Mouse (Mus musculus) olfactory bulb, adult 2 months (tissue): ENCODE measurements around the gene Zswim4.

ENCODE experiments used
- CTCF ChIP-seq: fragments of 200-500 bp; IDR thresholded peaks from 2 replicates; pipeline ENCODE4 v1.5.1; 2012; ENCODE audit warnings: low read depth, mild to moderate bottlenecking, low read length, moderate library complexity; ENCODE audit not compliant: insufficient read depth
- POLR2A ChIP-seq: fragments of 200-500 bp; IDR thresholded peaks from 2 replicates; pipeline ENCODE4 v1.6.1; 2012; ENCODE audit warnings: mild to moderate bottlenecking, low read depth, low read length, moderate library complexity; ENCODE audit not compliant: insufficient read depth

- TF ChIP-seq POLR2A (no peak), CTCF (no peak)
These were observed 30.2 kb downstream of the Zswim4 start for GRCm38 (mm10) chr8:84206666-84207065.
